Mouse (Mus musculus) intestine, embryonic 16.5 days (tissue): Measurements from ENCODE around the gene 2310079G19Rik. TPM values are rescaled to one million over a fixed set of nuclear protein-coding genes. Genes with fewer than 3 reads are reported as not detected.

Source experiments
- ATAC-seq: fragments of 200-750 bp; cut with Nextera tagmentation; 2 replicates; pipeline ENCODE4 v1.8.0; 2017; ENCODE audit warnings: moderate TSS enrichment, moderate library complexity
- H3K27ac ChIP-seq: fragments of 300-500 bp; sonication (generic); 2 replicates; pipeline ENCODE4 v1.5.1; 2014; ENCODE audit warnings: mild to moderate bottlenecking, low read length
- H3K27me3 ChIP-seq: fragments of 300-500 bp; sonication (generic); replicated peaks from 2 replicates; pipeline ENCODE4 v1.6.1; 2014; ENCODE audit warnings: low read length, control low read depth, mixed read lengths; ENCODE audit not compliant: control insufficient read depth, insufficient read depth
- H3K36me3 ChIP-seq: fragments of 300-500 bp; sonication (generic); 2 replicates; pipeline ENCODE4 v1.6.1; 2014; ENCODE audit warnings: low read length, control low read depth; ENCODE audit not compliant: control insufficient read depth, insufficient read depth
- H3K4me1 ChIP-seq: fragments of 300-500 bp; sonication (generic); 2 replicates; pipeline ENCODE4 v1.6.1; 2014; ENCODE audit warnings: low read length, control low read depth, mixed read lengths; ENCODE audit not compliant: control insufficient read depth, insufficient read depth
- H3K4me2 ChIP-seq: fragments of 300-500 bp; sonication (generic); 2 replicates; pipeline ENCODE4 v1.6.1; 2014; ENCODE audit warnings: low read depth, low read length, control low read depth
- H3K4me3 ChIP-seq: fragments of 300-500 bp; sonication (generic); 2 replicates; pipeline ENCODE4 v1.5.1; 2014; ENCODE audit warnings: mild to moderate bottlenecking, low read length
- H3K9ac ChIP-seq: fragments of 300-500 bp; sonication (generic); 2 replicates; pipeline ENCODE4 v1.6.1; 2014; ENCODE audit warnings: low read depth, low read length
- H3K9me3 ChIP-seq: fragments of 300-500 bp; sonication (generic); 2 replicates; pipeline ENCODE4 v1.6.1; 2016; ENCODE audit warnings: low read length, control low read depth; ENCODE audit not compliant: control insufficient read depth
- WGBS: fragments of 180-500 bp; shearing (Covaris S2); extraction: QIAGEN DNeasy Blood & Tissue Kit; methylation state at CpG from one replicate; pipeline ENCODE4 v1.1.7; 2014; 5-methylcytosine and 5-hydroxymethylcytosine counted together
- polyA plus RNA-seq: library from polyadenylated mRNA; unstranded; fragments of >200 nt; fragmentation: Nextera tagmentation; extraction: Ambion mirVana; gene quantifications from 2 replicates; pipeline ENCODE4 v1.2.1, GENCODE M21; 2015

The 2310079G19Rik gene
- polyA plus RNA-seq, 1 experiment from 2014 or later: not detected

GRCm38 (mm10) chr16:88631474-88631873, 4.0 kb upstream of the 2310079G19Rik start:
- Histone ChIP-seq H3K9me3 (no peaks in the 10 kb centered on the region), H3K27ac (peak overlapping the region; percentile 52), H3K36me3 (no peaks in the 10 kb centered on the region), H3K27me3 (no peaks in the 10 kb centered on the region), H3K4me3 (no peak overlapping the region), H3K9ac (no peak overlapping the region), H3K4me2 (no peak overlapping the region), H3K4me1 (no peaks in the 10 kb centered on the region; the same call in 1 of the 2 replicates)
- 38% methylated on average over 4 of the region's 4 CpGs for WGBS
- ATAC-seq: peak; percentile 99

- Histone ChIP-seq H3K4me3 (no peak overlapping the region), H3K9ac (no peak overlapping the region), H3K36me3 (no peaks in the 10 kb centered on the region), H3K4me1 (no peaks in the 10 kb centered on the region), H3K27me3 (no peaks in the 10 kb centered on the region), H3K4me2 (no peak overlapping the region), H3K27ac (no peak overlapping the region), H3K9me3 (no peaks in the 10 kb centered on the region)
- ATAC-seq: no peak
- WGBS: 70% methylated on average over 4 of the region's 4 CpGs
These were observed 14.8 kb downstream of the 2310079G19Rik start for GRCm38 (mm10) chr16:88612712-88613111.

GRCm38 (mm10) chr16:88611922-88612321, 15.5 kb downstream of the 2310079G19Rik start, which contains the start of gene Krtap24-1:
Krtap24-1 (minus strand) TSS chr16:88612279.
- peak; percentile 93 for ATAC-seq
- no peaks in the 10 kb centered on the region for H3K36me3 ChIP-seq

GRCm38 (mm10) chr16:88604570-88604969, 22.9 kb downstream of the 2310079G19Rik start:
- 87% methylated on average over 6 of the region's 6 CpGs for WGBS
- no peaks in the 10 kb centered on the region for H3K27me3 ChIP-seq
- H3K9me3 ChIP-seq: no peaks in the 10 kb centered on the region
- H3K36me3 ChIP-seq: no peaks in the 10 kb centered on the region
- ATAC-seq: no peak
- no peak overlapping the region for H3K27ac ChIP-seq
- H3K4me1 ChIP-seq: no peaks in the 10 kb centered on the region
- H3K4me2 ChIP-seq: no peak overlapping the region
- H3K9ac ChIP-seq: no peak overlapping the region
- no peak overlapping the region for H3K4me3 ChIP-seq

More at GRCm38 (mm10) chr16:88611922-88612321, 15.5 kb downstream of the 2310079G19Rik start, which contains the start of gene Krtap24-1:
- Histone ChIP-seq H3K4me2 (no peak within 1 kb of the TSS), H3K4me3 (no peak within 1 kb of the TSS), H3K27ac (no peak within 1 kb of the TSS), H3K9me3 (no peaks in the 10 kb centered on the region), H3K27me3 (no peaks in the 10 kb centered on the region), H3K4me1 (no peaks in the 10 kb centered on the region), H3K9ac (no peak within 1 kb of the TSS)
- 89% methylated on average over 8 of the region's 8 CpGs for WGBS

- no peak for ATAC-seq
- H3K36me3 ChIP-seq: no peaks in the 10 kb centered on the region
- H3K4me3 ChIP-seq: no peak overlapping the region
- no peaks in the 10 kb centered on the region for H3K9me3 ChIP-seq
- H3K4me2 ChIP-seq: no peak overlapping the region
- H3K27me3 ChIP-seq: no peaks in the 10 kb centered on the region
- WGBS: 69% methylated on average over 1 of the region's 1 CpGs
- H3K27ac ChIP-seq: no peak overlapping the region
- no peak overlapping the region for H3K9ac ChIP-seq
- H3K4me1 ChIP-seq: peaks cover 2% of the 10 kb centered on the region; the same call in 1 of the 2 replicates
These were observed 25.0 kb downstream of the 2310079G19Rik start for GRCm38 (mm10) chr16:88602464-88602863.

- no peak overlapping the region for H3K9ac ChIP-seq
- 0 out of 2 replicates have a peak overlapping the region, but pooled peaks have one; percentile 8 for H3K4me2 ChIP-seq
- WGBS: 52% methylated on average over 8 of the region's 8 CpGs
- no peaks in the 10 kb centered on the region for H3K27me3 ChIP-seq
- peak overlapping the region; percentile 83 for H3K27ac ChIP-seq
- no peaks in the 10 kb centered on the region for H3K36me3 ChIP-seq
- no peak overlapping the region for H3K4me3 ChIP-seq
- H3K9me3 ChIP-seq: no peaks in the 10 kb centered on the region
- peaks cover 2% of the 10 kb centered on the region; the same call in 1 of the 2 replicates for H3K4me1 ChIP-seq
- ATAC-seq: peak; percentile 90
These were observed 27.2 kb downstream of the 2310079G19Rik start for GRCm38 (mm10) chr16:88600303-88600702.

- peaks cover 2% of the 10 kb centered on the region; the same call in 1 of the 2 replicates for H3K4me1 ChIP-seq
- no peaks in the 10 kb centered on the region for H3K27me3 ChIP-seq
- 30% methylated on average over 16 of the region's 16 CpGs for WGBS
- H3K9ac ChIP-seq: no peak overlapping the region
- no peak overlapping the region for H3K4me3 ChIP-seq
- H3K36me3 ChIP-seq: no peaks in the 10 kb centered on the region
- peak overlapping the region; percentile 83 for H3K27ac ChIP-seq
- peak overlapping the region; percentile 11; the same call in 1 of the 2 replicates for H3K4me2 ChIP-seq
- H3K9me3 ChIP-seq: no peaks in the 10 kb centered on the region
- ATAC-seq: peak; percentile 94
These were observed 27.8 kb downstream of the 2310079G19Rik start for GRCm38 (mm10) chr16:88599504-88600237.

GRCm38 (mm10) chr16:88592758-88593157, 34.7 kb downstream of the 2310079G19Rik start:
- H3K27me3 ChIP-seq: no peaks in the 10 kb centered on the region
- H3K9ac ChIP-seq: no peak overlapping the region
- no peaks in the 10 kb centered on the region for H3K4me1 ChIP-seq
- no peak for ATAC-seq
- no peak overlapping the region for H3K27ac ChIP-seq
- no peak overlapping the region for H3K4me3 ChIP-seq
- no peaks in the 10 kb centered on the region for H3K9me3 ChIP-seq
- no peaks in the 10 kb centered on the region for H3K36me3 ChIP-seq
- H3K4me2 ChIP-seq: no peak overlapping the region

- 67% methylated on average over 9 of the region's 9 CpGs for whole genome bisulfite sequencing
- no peak overlapping the region for H3K4me3 ChIP-seq
- peak; percentile 92 for ATAC-seq
These were observed 44.1 kb downstream of the 2310079G19Rik start for GRCm38 (mm10) chr16:88583338-88583737.

More at GRCm38 (mm10) chr16:88583338-88583737, 44.1 kb downstream of the 2310079G19Rik start:
- no peak overlapping the region for H3K9ac ChIP-seq
- H3K36me3 ChIP-seq: no peaks in the 10 kb centered on the region
- H3K9me3 ChIP-seq: no peaks in the 10 kb centered on the region
- 0 out of 2 replicates have a peak overlapping the region, but pooled peaks have one; percentile 4 for H3K27ac ChIP-seq
- H3K27me3 ChIP-seq: no peaks in the 10 kb centered on the region
- no peaks in the 10 kb centered on the region for H3K4me1 ChIP-seq
- H3K4me2 ChIP-seq: no peak overlapping the region
